Mouse (Mus musculus) heart, postnatal 0 days (tissue): ENCODE measurements around the gene Gtf3a. TPM values are rescaled to one million over a fixed set of nuclear protein-coding genes. Genes with fewer than 3 reads are reported as not detected.

Experiments
- ATAC-seq: fragments of 200-750 bp; cut with Nextera tagmentation; 2 replicates; pipeline ENCODE4 v1.8.0; 2017; ENCODE audit warnings: low read depth, moderate number of reproducible peaks, moderate library complexity; ENCODE audit not compliant: insufficient read depth
- DNase-seq: peaks from one replicate; pipeline ENCODE4 v3.0.0-alpha.2; 2016; ENCODE audit warnings: low spot score
- H3K27ac ChIP-seq: fragments of 300-500 bp; sonication (generic); 2 replicates; pipeline ENCODE4 v1.5.1; 2014; ENCODE audit warnings: low read depth, mild to moderate bottlenecking
- H3K27me3 ChIP-seq: fragments of 300-500 bp; sonication (generic); 2 replicates; pipeline ENCODE4 v1.6.1; 2014; ENCODE audit warnings: low read length, mixed read lengths; ENCODE audit not compliant: control insufficient read depth, insufficient read depth
- H3K36me3 ChIP-seq: fragments of 300-500 bp; sonication (generic); replicated peaks from 2 replicates; pipeline ENCODE4 v1.6.1; 2014; ENCODE audit warnings: low read length, mixed read lengths; ENCODE audit not compliant: control insufficient read depth, insufficient read depth
- H3K4me1 ChIP-seq: fragments of 300-500 bp; sonication (generic); 2 replicates; pipeline ENCODE4 v1.6.1; 2014; ENCODE audit warnings: antibody characterized with exemption; ENCODE audit not compliant: control insufficient read depth, insufficient read depth
- H3K4me2 ChIP-seq: fragments of 300-500 bp; sonication (generic); 2 replicates; pipeline ENCODE4 v1.6.1; 2014; ENCODE audit warnings: low read depth, mild to moderate bottlenecking, low read length, moderate library complexity
- H3K4me3 ChIP-seq: fragments of 300-500 bp; sonication (generic); 2 replicates; pipeline ENCODE4 v1.5.1; 2014; ENCODE audit warnings: low read depth, low read length
- H3K9ac ChIP-seq: fragments of 300-500 bp; sonication (generic); replicated peaks from 2 replicates; pipeline ENCODE4 v1.6.1; 2014; ENCODE audit warnings: low read depth, low read length, mixed read lengths
- H3K9me3 ChIP-seq: fragments of 300-500 bp; sonication (generic); replicated peaks from 2 replicates; pipeline ENCODE4 v1.6.1; 2016; ENCODE audit warnings: low read length; ENCODE audit not compliant: control insufficient read depth
- CTCF ChIP-seq: IDR thresholded peaks from 2 replicates; pipeline ENCODE4 v1.5.1; 2016; ENCODE audit warnings: antibody characterized with exemption, control low read depth, low read depth
- EP300 ChIP-seq: IDR thresholded peaks from 2 replicates; pipeline ENCODE4 v1.6.1; 2016; ENCODE audit warnings: antibody characterized with exemption, low read depth
- WGBS: fragments of 180-500 bp; shearing (Covaris S2); extraction: QIAGEN DNeasy Blood & Tissue Kit; methylation state at CpG from one replicate; pipeline ENCODE4 v1.1.7; 2014; 5-methylcytosine and 5-hydroxymethylcytosine counted together
- polyA plus RNA-seq: library from polyadenylated mRNA; unstranded; fragments of >200 nt; fragmentation: Nextera tagmentation; extraction: Ambion mirVana; gene quantifications from 2 replicates; pipeline ENCODE4 v1.2.1, GENCODE M21; 2015
- total RNA-seq: library from RNA; depleted of rRNA; stranded (reverse); fragments of >200 nt; gene quantifications from 2 replicates; pipeline ENCODE4 v1.2.3, GENCODE M21; 2014; ENCODE audit warnings: low replicate concordance

The Gtf3a gene
- total and polyA plus RNA-seq, 2 experiments from 2014 or later = 41.8 to 57.6 TPM

GRCm38 (mm10) chr5:146907533-146907932, 40.9 kb upstream of the Gtf3a start:
- Histone ChIP-seq H3K9me3 (no peaks in the 10 kb centered on the region), H3K36me3 (no peaks in the 10 kb centered on the region), H3K4me1 (no peaks in the 10 kb centered on the region), H3K27me3 (no peaks in the 10 kb centered on the region), H3K27ac (no peak overlapping the region), H3K4me2 (no peak overlapping the region), H3K4me3 (no peak overlapping the region), H3K9ac (no peak overlapping the region)
- WGBS = 30% methylated on average over 5 of the region's 5 CpGs
- ATAC-seq = no peak
- no peak for DNase-seq
- TF ChIP-seq EP300 (no peak), CTCF (no peak)

- no peak overlapping the region for H3K4me2 ChIP-seq
- 45% methylated on average over 11 of the region's 11 CpGs for WGBS
- no peaks in the 10 kb centered on the region for H3K4me1 ChIP-seq
- no peak overlapping the region for H3K9ac ChIP-seq
- no peak for ATAC-seq
- peaks cover 5% of the 10 kb centered on the region; the same call in 1 of the 2 replicates for H3K27me3 ChIP-seq
- no peaks in the 10 kb centered on the region for H3K36me3 ChIP-seq
- no peak overlapping the region for H3K4me3 ChIP-seq
- H3K27ac ChIP-seq = no peak overlapping the region
- TF ChIP-seq CTCF = no peak; the same call in 1 of the 2 replicates
- TF ChIP-seq EP300 = no peak
- DNase-seq = no peak
- no peaks in the 10 kb centered on the region for H3K9me3 ChIP-seq
Measured at GRCm38 (mm10) chr5:146908629-146909028, 39.8 kb upstream of the Gtf3a start.

- H3K36me3 ChIP-seq = no peaks in the 10 kb centered on the region
- ATAC-seq (no peak), DNase-seq (no peak)
- H3K4me1 ChIP-seq = no peaks in the 10 kb centered on the region
- H3K9ac ChIP-seq = no peak overlapping the region
- H3K27me3 ChIP-seq = peaks cover 5% of the 10 kb centered on the region; the same call in 1 of the 2 replicates
- no peak overlapping the region for H3K4me2 ChIP-seq
- H3K27ac ChIP-seq = no peak overlapping the region
- no peaks in the 10 kb centered on the region for H3K9me3 ChIP-seq
- TF ChIP-seq CTCF = no peak
- no peak for TF ChIP-seq EP300
- H3K4me3 ChIP-seq = no peak overlapping the region
- 11% methylated on average over 9 of the region's 9 CpGs for WGBS
Measured at GRCm38 (mm10) chr5:146912206-146912605, 36.3 kb upstream of the Gtf3a start.

DNA sequence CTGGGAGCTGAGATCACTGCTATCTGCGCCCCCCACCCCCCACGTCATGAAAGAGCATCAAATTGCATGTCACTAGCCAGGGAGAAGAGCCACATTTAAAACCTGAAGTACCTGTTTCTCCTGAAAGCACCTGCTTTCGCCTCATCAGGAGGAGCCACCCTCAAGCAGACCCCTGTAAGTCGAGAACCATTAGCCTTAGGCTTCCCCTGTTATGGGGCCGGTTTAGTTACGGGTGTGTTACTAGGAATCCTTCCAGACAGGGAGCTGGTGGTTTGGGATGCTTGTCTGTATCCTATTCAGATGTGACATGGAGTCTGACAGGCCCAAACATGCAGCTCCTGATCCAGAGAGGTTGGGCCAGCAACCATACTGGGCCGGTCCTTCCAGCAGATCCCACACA, 35.1 kb upstream of the Gtf3a start:
- WGBS = 77% methylated on average over 7 of the region's 7 CpGs
- no peak overlapping the region for H3K27ac ChIP-seq
- no peak for ATAC-seq

GRCm38 (mm10) chr5:146914088-146914766, 34.2 kb upstream of the Gtf3a start:
- ATAC-seq (no peak; the same call in 1 of the 2 replicates), DNase-seq (peak; percentile 29)
- Histone ChIP-seq H3K4me2 (no peak overlapping the region), H3K4me3 (no peak overlapping the region), H3K9me3 (no peaks in the 10 kb centered on the region), H3K36me3 (no peaks in the 10 kb centered on the region), H3K27me3 (peaks cover 5% of the 10 kb centered on the region; the same call in 1 of the 2 replicates), H3K9ac (no peak overlapping the region), H3K27ac (no peak overlapping the region), H3K4me1 (no peaks in the 10 kb centered on the region)
- 23% methylated on average over 9 of the region's 9 CpGs for WGBS
- no peak for TF ChIP-seq EP300
- TF ChIP-seq CTCF = peak; percentile 79

More for the DNA sequence above, 35.1 kb upstream of the Gtf3a start:
- H3K27me3 ChIP-seq = peaks cover 5% of the 10 kb centered on the region; the same call in 1 of the 2 replicates
- DNase-seq = no peak
- TF ChIP-seq EP300 = no peak
- no peak for TF ChIP-seq CTCF
- H3K4me2 ChIP-seq = no peak overlapping the region
- no peak overlapping the region for H3K4me3 ChIP-seq
- no peaks in the 10 kb centered on the region for H3K36me3 ChIP-seq
- no peak overlapping the region for H3K9ac ChIP-seq
- H3K4me1 ChIP-seq = no peaks in the 10 kb centered on the region
- no peaks in the 10 kb centered on the region for H3K9me3 ChIP-seq

DNA sequence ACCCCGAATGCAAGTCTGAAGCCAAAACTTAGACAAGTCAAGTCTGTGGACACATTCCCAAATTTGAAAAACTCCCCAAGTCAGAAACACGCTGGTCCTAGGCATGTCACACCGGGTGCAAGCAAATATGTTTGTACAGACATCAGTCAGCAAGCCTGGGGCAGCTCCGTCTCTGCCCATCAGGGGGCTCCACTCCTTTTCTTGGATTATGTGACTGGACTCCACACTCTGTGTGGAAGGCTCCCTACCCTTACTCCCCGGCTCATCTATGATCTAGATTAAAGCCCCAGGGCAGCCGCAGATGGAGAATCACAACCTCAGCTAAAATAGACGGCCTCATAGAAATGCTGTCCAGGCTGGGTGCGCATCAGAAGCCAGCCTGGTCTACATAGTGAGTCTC, 32.2 kb upstream of the Gtf3a start:
- ATAC-seq = no peak
- Histone ChIP-seq H3K9ac (no peak overlapping the region), H3K4me3 (no peak overlapping the region), H3K9me3 (no peaks in the 10 kb centered on the region), H3K36me3 (no peaks in the 10 kb centered on the region), H3K27ac (no peak overlapping the region), H3K27me3 (peaks cover 5% of the 10 kb centered on the region), H3K4me2 (no peak overlapping the region), H3K4me1 (peaks cover 7% of the 10 kb centered on the region; the same call in 1 of the 2 replicates)
- WGBS = 56% methylated on average over 8 of the region's 8 CpGs
- no peak for DNase-seq
- TF ChIP-seq CTCF (peak; percentile 3; the same call in 1 of the 2 replicates), EP300 (no peak)
